Mouse (Mus musculus) liver, adult 10 weeks (tissue): ENCODE measurements around the gene Olfr1495. TPM values are rescaled to one million over a fixed set of nuclear protein-coding genes. Genes with fewer than 3 reads are reported as not detected.

Source experiments
- polyA plus RNA-seq: library from polyadenylated mRNA; stranded (reverse); fragments of 350-450 nt; fragmentation: Illumina TruSeq; extraction: RNeasy Lipid Tissue Mini Kit (QIAGEN cat#74804); gene quantifications from one replicate; pipeline ENCODE4 v1.2.3, GENCODE M21; 2014; ENCODE audit warnings: low read depth, low replicate concordance

Olfr1495 gene
- polyA plus RNA-seq = not detected

DNA sequence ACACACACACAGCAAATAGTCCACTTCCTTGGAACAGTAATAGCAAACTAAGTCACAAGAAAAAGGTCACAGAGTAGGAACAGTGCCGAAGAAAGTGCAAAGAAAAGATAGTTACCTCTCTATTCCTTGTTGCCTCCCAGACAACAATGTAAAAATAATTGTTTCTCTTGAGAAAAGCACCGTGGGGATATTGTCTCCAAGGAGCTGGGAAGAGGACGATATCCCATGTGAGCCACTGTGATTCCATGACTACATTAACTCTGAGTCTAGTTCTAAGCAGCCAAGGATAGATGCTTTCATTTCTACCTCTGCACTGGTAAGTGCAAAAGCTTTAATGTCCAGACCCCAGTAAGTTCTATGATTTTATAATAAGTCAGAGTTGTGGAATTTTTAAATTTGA lies at the start of gene Olfr1495:
Olfr1495 (plus strand) TSS at position 301 of the 400 bp plus-strand sequence.

DNA sequence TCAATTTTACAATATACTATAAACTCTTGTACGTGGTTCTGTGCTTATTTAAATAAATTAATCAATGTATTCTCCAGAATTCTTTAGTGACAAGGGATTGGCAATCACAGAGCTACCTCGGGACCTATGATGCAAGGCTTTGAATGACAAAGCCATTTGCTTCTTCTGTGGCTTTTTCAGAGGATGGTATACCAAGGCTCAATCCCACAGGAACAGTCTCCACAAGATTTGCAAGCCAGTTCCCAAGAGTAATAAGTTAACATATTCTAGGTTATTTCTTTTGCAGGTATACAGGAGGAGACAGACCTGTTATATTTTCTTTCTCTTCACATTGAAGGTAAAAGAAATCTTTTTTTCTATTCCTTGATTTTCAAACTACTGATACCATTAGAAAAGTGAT lies 41.4 kb upstream of the Olfr1495 start, which contains the start of gene Olfr1493-ps1:
Olfr1493-ps1 (plus strand) TSS at position 301 of the 400 bp plus-strand sequence.

DNA sequence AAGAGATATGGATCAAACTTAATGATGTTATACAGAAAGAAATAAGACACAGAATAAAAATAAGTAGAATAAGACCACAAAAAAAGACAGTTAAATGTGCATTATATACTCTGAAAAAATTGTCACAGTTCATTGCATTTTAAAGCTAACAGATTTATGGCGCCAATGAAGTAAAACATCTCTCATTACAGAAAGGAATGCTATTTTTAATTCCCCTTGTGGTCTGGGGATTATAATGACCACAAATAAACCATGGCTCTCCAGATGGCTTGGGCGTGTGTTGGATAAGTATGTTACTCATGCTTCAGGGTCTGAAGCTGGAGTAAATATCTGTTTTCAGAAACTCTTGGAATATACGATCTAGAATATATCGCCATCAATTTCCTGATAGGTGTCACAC lies 25.0 kb upstream of the Olfr1495 start, which contains the start of gene Olfr1494:
Olfr1494 (plus strand) TSS at position 301 of the 400 bp plus-strand sequence.

DNA sequence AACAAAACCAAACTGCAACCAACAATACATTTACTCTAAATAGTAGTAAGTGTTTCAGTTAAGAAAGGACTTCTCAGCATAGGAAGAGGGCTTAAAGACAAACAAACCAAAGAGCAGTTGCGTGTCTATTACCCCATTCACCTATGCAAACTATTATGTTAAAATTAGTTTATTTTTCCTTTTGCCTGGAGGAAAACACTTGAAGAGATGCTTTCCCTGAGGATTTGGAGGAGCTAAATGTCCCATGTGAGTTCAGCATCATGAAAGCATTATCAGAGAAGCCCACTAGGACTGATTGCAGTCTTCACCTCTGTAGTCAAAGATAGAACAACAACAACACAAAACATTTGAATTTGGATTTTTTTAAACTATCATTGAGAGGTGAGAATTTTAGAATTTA lies 13.2 kb downstream of the Olfr1495 start, which contains the start of gene Olfr1496:
Olfr1496 (plus strand) TSS at position 301 of the 400 bp plus-strand sequence.

DNA sequence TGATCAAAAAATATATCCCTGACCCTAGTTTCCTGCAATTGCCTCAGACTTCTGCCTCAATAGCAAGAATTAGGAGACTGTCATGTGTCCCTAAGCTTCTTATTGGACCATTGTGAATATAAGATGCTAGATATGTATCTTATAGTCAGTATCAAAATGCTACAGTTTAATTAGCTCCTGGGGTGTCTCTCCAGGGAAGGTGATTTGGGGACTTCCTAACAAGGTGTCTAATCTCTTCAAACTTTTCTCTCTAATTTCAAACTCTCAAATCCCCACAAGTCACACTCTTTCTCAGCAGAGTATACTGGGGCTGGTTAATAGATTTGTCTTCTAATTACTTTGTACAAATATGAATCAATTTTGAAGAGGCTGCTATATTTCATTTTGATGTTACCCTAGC lies 33.7 kb downstream of the Olfr1495 start, which contains the start of gene Olfr1497:
Olfr1497 (minus strand) TSS at position 101 of the 400 bp plus-strand sequence.

DNA sequence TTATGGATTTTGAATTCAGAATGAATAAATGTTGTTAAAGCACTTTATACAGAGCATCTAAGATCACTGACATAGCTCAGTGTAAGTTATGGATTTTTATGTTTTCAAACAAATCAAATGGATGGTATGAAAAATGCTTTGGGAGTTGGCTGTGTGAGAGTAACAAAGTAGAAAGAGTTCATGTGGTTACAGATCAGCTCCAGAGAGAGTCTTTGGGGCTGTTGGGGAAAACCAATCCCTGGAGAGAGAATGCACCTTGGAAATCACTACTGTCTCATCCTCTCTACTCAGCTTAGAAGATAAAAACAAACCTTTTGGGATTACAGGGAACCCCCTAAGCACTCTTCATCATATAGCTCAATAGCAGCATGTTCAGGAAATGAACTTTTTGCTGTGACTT lies 54.9 kb downstream of the Olfr1495 start, which contains the start of gene Olfr1499:
Olfr1499 (minus strand) TSS at position 101 of the 400 bp plus-strand sequence.

Other genes starting within 250 kb of the Olfr1495 start
- gene Olfr1480, start 236.7 kb upstream of the Olfr1495 start, polyA plus RNA-seq = not detected
- gene Olfr1484, start 181.1 kb upstream of the Olfr1495 start, polyA plus RNA-seq = not detected
- gene Olfr1487, start 147.2 kb upstream of the Olfr1495 start, polyA plus RNA-seq = not detected
- not detected for gene Olfr1489, start 133.0 kb upstream of the Olfr1495 start, polyA plus RNA-seq
- not detected for gene Olfr1490, start 113.5 kb upstream of the Olfr1495 start, polyA plus RNA-seq
- not detected for gene Olfr1491, start 67.3 kb upstream of the Olfr1495 start, polyA plus RNA-seq
- gene Olfr1493-ps1, start 41.3 kb upstream of the Olfr1495 start, polyA plus RNA-seq = not detected
- gene Olfr1494, start 24.9 kb upstream of the Olfr1495 start, polyA plus RNA-seq = not detected
- not detected for gene Olfr1496, start 13.3 kb downstream of the Olfr1495 start, polyA plus RNA-seq
- not detected for gene Olfr1497, start 33.6 kb downstream of the Olfr1495 start, polyA plus RNA-seq
- not detected for gene Olfr1499, start 54.8 kb downstream of the Olfr1495 start, polyA plus RNA-seq
- not detected for gene Olfr1500, start 65.9 kb downstream of the Olfr1495 start, polyA plus RNA-seq
- not detected for gene Olfr1501, start 86.1 kb downstream of the Olfr1495 start, polyA plus RNA-seq
- not detected for gene Olfr1502, start 97.2 kb downstream of the Olfr1495 start, polyA plus RNA-seq
- not detected for gene Olfr1504, start 133.3 kb downstream of the Olfr1495 start, polyA plus RNA-seq
- gene Olfr1505, start 148.9 kb downstream of the Olfr1495 start, polyA plus RNA-seq = not detected